Mouse (Mus musculus) left cerebral cortex, adult 18-20 months (tissue): ENCODE results near the gene BC052040. TPM values are rescaled to one million over a fixed set of nuclear protein-coding genes. Genes with fewer than 3 reads are reported as not detected.
A peak's percentile ranks its signal among the peaks of the same experiment; 100 is the strongest.

Experiments
- DNase-seq, 2 experiments: peaks; one replicate each; pipeline ENCODE4 v3.0.0; 2021 to 2022; ENCODE audit warnings: low spot score in 2 of 2, mixed read lengths in 1 of 2
- total RNA-seq, 2 experiments: library from RNA; stranded (reverse); gene quantifications; 2 replicates each; pipeline ENCODE4 v1.2.3; 2021

BC052040 gene
- total RNA-seq, 2 experiments from 2014 or later, result 7.8 to 8.3 TPM

DNA sequence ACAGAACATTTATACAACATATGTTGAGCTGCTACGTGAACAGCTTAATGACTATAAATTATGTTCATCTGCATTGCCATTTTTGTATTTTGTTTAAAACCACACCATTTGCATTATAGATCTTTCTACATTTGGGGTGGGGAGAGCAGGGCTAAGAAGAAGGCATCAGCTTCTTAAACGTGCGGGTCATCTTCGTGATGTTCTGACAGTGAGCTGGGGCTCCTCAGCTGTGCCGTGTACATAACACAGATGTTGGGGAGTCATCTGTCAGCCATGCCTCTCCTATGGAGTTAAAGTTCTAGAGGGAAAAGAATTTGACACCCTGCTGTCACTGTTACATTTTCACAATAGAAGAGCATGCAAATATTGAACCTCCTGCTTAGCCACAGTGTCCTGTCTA, 19.2 kb downstream of the BC052040 start:
- no peak for DNase-seq

DNA sequence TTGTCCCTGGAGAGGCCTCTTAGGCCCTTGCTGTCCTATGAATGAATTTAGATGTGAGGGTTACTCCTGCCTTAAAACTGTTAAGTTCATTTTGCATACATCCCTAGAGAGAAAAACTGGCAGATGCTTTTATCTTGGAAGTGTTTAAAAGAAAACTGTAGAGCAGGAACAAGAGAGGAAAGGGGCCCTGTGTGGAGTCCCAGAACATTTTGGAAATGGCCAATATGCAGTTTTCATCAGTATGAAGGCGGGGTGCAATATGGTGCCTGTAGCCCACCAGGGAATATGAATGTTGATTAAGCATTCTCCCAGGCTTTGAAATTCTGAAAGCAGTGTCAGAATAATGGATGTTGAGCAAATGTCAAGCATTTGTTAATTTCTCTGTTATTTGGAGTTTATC, 19.8 kb downstream of the BC052040 start:
- DNase-seq, result no peak

DNA sequence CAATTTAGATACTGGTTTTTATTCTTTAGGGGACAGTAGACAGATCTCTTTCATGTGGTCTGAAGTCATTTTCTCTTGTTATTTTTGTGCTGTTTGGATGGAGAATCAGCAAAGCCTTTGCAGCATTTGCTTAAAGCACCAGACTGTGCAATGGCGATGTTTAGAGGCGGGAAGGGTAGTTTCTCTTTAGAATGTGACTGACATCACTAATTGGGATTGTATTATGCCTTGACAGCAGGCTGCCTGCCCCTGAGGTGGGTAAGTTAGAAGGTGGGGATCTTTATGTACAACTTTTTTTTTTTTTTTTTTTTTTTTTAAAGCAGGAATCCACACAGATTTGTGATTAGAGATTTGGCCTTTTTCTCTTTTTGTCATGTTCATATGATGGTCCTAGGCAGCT, 20.6 kb downstream of the BC052040 start:
- no peak for DNase-seq

GRCm38 (mm10) chr2:115604132-115604531, 22.6 kb downstream of the BC052040 start:
- DNase-seq, result no peak

DNA sequence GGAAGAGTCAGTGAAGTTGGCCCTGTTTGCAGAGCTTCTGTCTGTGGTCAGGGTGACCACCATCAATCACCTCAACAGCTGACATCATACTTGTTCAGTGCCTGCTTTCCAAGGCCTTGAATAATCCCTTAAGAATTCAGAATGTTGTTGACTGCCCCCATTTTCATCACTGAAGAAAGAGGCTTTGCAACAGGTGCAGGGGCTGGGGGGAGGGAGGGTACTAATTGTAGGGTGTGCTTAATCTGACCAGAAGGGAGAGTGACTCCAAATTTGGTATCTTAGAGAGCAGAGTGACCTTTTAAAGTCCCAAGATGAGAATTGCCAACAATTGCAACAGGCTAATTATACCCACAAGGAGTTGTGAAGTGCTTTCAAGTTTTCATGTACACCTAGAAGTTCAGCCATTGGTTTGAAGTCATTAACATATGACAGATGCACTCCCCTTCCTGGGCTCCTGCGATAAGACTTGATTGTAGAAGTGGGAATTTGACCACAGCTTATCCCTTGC, 24.4 kb downstream of the BC052040 start:
- no peak for DNase-seq

DNA sequence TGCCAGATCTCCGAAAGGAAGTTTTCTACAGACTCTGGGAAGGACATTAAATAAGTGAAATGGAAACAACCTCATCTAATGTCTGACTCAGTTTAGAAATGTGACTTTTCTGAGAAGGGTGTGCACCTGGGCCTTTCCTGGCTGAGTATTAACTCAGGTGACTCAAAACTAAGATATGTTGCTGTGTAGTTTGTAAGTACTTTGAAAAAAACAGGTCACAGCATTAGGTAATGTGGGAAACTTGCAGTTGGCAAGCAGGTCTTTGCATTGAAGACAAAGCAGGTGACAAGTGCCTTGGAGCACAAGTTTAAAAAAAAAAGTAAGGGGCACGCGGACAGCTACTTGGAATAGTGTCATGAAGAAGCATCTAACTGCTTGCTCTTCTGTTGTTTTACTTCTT, 27.5 kb downstream of the BC052040 start:
- no peak for DNase-seq

DNA sequence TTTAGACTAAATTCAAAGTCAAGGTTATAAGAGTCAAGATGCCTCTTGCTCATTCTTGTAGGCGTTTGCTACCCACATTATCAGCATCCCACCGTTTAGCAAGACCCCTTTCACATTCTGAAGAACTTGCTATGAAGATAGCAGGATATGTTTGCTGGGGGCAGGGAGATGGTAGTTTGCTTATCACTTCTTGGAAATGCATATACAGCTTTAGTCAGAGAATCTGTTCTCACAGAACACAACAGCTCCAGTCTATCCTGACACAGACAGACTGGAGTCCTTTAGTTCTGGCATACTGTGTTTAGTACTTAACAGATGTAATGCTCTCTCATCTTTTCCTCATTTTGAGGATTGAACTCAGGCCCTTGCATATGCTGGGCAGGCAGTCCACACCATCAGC, 28.6 kb downstream of the BC052040 start:
- no peak for DNase-seq

GRCm38 (mm10) chr2:115610503-115610902, 29.0 kb downstream of the BC052040 start:
- DNase-seq, result no peak

DNA sequence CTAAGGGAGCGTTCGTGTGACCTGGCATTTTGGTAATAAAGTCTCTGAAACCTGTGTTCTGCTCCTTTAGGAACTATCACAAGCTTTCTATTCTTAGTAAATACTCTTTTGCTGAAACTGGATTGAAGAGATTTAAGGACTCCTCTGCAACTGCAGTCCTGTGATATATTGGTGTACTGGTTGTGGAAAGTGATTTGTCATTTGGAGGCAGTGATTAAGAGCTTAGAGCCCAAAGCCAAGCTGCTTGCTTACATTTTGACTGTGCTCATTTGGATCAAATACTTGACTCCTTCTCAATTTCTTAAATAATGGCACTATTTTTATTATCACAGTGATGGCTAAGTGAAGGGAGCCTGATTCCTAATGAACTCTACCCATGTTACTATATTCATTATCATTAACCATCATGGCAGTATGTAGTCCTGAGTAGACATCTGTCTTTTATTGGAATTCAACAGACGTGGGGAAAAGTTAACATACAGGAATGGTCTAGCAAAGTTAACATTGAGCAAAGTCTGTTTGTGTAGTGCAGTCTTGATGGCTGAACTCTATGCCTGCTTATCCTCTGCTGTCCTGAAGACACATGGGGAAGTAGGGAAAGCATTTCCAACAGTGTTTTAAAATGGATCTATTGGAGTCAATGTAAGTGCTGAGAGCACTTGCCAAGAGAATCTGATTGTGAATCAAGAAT, 32.5 kb downstream of the BC052040 start:
- no peak for DNase-seq

- no peak for DNase-seq
Observed at GRCm38 (mm10) chr2:115628471-115628870, 47.0 kb downstream of the BC052040 start.

GRCm38 (mm10) chr2:115631031-115631434, 49.5 kb downstream of the BC052040 start:
- DNase-seq, result no peak

GRCm38 (mm10) chr2:115631826-115632225, 50.3 kb downstream of the BC052040 start:
- no peak for DNase-seq

DNA sequence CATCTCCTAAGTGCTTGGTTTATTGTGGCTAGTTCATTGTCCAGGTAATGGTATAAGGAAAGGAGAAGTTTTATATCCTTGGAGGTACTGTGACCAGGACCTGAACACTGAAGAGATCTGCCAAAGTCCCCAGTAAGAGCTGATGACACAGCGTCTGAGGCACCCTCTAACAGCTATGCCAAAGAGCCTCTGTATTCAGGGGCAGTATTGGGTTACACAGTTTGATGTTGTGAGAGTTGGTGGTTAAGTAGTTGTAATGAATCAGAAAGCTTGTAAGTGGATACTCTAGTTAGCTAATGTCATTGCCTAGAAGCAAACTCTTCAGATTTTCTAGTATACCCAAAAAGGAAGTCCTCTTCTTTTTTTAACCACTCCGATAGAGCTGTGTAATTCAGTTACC, 68.7 kb downstream of the BC052040 start:
- no peak for DNase-seq

- DNase-seq, result no peak
Observed at GRCm38 (mm10) chr2:115659712-115660111, 78.2 kb downstream of the BC052040 start.

- no peak for DNase-seq
Observed at GRCm38 (mm10) chr2:115660213-115661120, 79.0 kb downstream of the BC052040 start.

DNA sequence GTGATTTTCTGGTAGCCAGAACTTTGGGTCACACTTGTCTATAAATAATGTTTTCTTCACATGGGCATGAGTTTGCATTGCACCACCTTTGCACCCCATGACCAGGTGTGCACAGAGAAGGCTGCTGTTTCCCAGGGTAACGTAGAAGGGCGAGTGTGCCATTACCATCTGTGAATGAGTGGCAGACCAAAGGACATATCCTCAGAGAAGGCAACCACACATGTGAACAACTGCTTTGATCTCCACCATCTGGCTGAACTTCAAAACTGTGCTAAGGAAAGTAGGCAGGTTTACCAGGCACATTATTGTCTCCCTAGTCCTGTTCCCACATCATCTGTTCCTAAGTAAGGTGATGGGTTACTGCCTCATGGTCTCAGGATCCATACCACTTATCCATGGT, 86.0 kb downstream of the BC052040 start:
- DNase-seq, result no peak

GRCm38 (mm10) chr2:115673054-115673660, 91.6 kb downstream of the BC052040 start:
- DNase-seq, result no peak

GRCm38 (mm10) chr2:115678786-115679185, 97.3 kb downstream of the BC052040 start:
- DNase-seq, result no peak

GRCm38 (mm10) chr2:115685250-115685649, 103.7 kb downstream of the BC052040 start:
- no peak for DNase-seq

- DNase-seq, result no peak
Observed at GRCm38 (mm10) chr2:115687612-115688011, 106.1 kb downstream of the BC052040 start.

- peak; percentile 20 to 47 for DNase-seq
Observed at GRCm38 (mm10) chr2:115688282-115688681, 106.8 kb downstream of the BC052040 start.

- DNase-seq, result no peak
Observed at GRCm38 (mm10) chr2:115693841-115694240, 112.3 kb downstream of the BC052040 start.
